Mouse (Mus musculus) erythroblast, embryonic 14.5 days (primary cell): ENCODE results near the gene Pofut2.

ENCODE experiments used
- GATA1 ChIP-seq: IDR thresholded peaks from 2 replicates; pipeline ENCODE4 v1.6.1; 2012; ENCODE audit warnings: low read length, inconsistent platforms, mixed read lengths
- TAL1 ChIP-seq: IDR thresholded peaks from 3 replicates; pipeline ENCODE4 v1.6.1; 2012; ENCODE audit warnings: low read length, inconsistent platforms, mixed read lengths

- TF ChIP-seq TAL1 (no peak), GATA1 (no peak)
Observed at GRCm38 (mm10) chr10:77298621-77299020, 39.6 kb downstream of the Pofut2 start.
